Mouse (Mus musculus) adrenal gland, adult 8-10 months (tissue): ENCODE measurements at regions not wholly inside any gene's neighbourhood (a gene's known extent, or its start where the extent isn't known, plus 50 kb on each side); places are given as distances from the start of the nearest gene placed in this dataset.

Source experiments
- DNase-seq: peaks from one replicate; pipeline ENCODE4 v3.0.0; 2022

DNA sequence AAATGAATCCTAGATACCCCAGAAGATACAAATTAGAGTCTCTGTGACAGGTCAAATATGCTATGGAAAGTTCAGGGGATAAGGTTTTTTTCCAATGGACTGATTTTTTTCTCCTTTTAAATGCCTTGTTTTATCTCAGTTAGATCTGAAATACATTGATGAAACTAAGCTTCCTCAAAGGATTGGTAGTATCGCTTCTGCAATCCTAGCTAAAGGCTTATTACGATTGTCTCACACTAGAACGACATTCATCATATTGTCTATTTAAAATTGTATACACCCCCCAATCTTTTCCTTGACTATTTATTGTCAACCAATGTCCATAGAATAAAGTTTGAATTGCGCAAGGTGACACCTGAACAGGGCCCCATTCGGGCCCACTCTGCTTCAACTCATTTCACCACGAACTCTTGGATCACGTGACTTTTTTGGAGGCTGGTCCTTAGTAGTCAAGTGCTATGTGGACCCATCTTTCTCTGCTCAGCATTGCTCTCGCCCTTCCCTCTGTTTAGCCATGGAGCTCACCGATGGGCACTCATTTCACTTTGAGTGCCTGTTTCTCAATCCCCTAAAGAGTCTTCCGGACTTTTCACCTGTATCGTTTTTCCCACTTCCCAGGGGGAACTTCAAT, 85.6 kb upstream of the Ednrb start:
- DNase-seq = no peak

DNA sequence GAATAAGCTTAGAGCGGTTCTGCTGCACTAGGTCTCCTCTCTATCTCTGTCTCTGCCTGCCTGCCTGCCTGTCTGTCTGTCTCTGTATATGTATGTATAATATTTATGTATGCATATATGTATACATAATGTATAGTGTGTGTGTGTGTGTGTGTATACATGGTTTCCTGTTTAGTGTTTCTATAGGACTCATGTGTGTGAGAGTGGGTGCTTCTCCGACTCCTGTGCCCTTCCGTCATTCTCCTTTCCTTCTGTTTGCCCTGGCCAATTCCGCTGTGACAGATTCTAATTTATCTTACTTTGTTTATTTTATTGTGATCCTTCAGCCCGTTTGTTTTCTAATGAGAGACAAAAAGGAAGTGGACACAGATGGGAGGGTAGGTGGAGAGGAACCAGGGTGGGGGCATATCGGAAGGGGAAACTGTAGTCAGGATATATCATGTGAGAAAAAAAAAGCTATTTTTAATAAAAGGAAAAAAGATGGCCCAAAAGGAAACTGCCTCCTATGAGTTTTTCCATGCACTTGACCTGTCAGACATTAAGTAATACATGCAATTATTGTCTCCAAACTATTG, 85.0 kb upstream of the Ednrb start:
- DNase-seq = no peak

DNA sequence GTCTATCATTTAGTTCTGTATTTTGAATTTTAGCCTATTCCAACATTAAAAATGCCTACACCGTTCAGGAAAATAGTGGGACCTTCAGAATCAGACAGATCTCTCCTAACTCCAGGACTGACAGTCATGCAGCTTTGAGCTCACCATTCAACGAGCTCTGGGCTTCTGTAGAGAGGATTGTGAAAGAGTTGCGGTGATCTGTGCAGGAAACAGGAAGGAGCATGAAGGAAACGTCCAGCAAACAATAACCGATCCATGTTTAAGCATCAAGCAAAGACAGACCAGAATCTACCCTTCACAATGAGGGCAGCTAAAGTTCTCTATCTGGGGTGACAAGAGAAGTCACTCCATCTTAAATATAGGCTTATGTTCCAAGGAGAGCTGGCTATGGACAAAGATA, 76.0 kb upstream of the Ednrb start:
- no peak for DNase-seq

DNA sequence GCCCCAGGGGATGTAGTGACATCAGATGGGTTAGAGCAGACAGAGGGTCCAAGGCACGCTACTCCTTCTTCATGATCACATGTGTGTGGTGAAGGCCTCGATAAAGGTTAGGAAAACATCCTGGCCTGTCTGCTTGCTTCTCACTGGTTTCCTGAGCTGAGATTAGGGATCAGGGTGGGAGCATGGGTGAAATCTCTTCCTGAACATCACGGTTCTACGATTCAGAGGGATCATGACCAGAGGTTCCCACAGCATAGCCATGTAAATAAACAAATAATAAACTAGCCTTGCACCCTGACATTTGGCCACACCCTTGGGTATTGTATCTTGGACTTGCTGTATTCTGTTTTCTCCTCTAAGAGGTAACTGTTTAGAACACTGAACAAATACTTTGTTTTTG, 75.2 kb upstream of the Ednrb start:
- DNase-seq = no peak

DNA sequence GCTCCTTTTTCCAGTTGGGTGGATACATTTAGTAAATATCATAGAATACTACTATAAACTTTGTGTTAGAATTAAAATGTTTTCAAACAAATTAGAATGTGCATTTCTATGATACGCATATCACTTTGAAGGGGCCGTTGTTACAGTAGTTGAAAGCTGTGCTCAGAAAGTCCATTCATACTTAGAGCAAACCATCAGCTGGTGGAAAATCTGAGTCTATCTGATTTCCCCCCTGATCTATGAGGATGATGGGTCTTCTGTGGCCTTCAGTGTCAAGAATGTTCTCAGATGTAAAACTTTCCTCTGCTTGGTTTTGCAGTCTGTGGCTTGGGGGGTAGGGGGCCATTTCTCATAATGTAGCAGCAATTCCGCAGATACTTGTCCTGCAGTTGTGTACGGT, 69.3 kb upstream of the Ednrb start:
- no peak for DNase-seq

DNA sequence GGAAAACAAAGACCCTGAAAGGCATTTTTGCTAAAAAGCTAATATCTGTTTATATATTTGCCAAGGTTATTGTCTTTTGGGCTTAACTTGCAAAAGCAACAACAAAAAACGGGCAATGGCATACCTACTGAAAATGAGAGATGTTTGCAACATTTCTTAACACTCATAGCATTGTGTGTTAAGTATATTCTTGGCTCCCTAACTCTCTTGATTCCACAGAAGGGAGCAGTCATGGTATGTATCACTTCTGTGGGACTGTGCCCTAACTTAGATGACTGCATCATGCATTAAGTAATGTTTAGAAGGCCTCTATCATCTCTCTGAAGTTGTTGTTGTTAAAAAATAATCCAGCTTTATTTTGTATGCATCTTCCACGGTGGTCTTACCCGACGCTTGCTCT, 67.5 kb upstream of the Ednrb start:
- DNase-seq = no peak

DNA sequence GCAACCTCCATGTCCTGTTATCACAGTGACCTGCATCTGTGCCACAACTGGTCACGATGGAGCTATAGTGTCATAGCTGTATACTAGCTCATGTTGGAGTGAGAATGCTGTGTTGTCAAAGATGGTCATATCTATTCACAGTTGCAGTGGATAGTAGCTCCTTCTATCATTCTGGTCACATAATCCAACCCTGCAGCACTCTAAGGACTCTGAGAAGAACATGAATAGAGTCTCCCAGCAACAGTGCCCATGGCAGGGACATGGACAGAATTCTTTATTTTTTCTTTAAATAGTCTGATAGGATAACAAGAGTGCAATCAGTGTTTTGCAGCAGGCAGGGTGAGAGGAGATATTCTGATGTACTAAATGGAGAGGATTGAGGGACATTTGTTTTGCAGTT, 67.1 kb upstream of the Ednrb start:
- DNase-seq = no peak

DNA sequence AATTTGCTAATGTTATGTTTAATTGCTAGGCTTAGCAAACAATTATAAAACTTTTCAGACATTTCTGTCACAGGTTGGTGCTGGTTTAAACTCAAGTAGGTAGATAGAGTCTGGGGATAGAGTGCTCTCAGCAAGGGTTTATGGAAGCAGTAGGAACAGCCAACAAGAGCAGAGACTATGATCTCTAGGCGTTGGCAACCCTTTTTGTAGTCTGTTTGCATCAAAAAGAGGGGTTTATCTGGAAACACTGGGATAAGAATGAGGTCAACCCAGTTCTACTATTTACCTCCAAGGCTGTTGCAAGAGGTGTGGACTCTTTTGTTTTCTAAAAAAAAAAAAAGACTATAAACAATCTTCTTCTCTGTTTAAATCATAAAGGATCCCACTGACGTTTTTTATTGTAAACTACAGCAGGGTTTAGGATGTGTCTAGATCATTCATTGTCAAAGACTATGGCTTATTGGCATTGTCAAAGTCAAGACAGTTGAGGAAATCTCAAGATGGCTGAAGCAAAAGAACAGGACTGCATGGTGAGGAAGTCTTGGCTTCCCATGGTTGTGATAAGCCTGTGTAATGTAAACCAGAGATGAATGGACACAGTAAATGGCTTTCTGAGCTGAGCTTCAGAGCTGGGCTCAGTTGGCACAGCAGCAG, 62.3 kb upstream of the Ednrb start:
- no peak for DNase-seq

DNA sequence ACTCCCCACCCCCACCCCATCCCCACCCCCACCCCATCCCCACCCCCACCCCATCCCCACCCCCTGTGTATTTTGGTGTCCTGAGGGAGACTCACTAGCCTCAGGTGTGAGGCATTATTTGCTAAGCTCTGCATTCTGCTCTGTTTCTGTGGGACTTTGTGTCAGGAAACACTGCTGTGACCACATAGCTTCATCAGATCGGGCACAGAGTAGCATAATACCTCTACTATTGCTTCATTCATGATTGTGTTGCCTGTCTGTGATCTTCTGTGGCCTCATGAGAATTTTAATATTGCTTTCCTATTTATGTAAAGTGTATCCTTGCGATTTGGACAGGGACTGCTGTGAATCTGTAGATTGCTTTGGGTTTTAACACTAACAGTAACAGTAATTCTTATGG, 56.6 kb upstream of the Ednrb start:
- DNase-seq = no peak

DNA sequence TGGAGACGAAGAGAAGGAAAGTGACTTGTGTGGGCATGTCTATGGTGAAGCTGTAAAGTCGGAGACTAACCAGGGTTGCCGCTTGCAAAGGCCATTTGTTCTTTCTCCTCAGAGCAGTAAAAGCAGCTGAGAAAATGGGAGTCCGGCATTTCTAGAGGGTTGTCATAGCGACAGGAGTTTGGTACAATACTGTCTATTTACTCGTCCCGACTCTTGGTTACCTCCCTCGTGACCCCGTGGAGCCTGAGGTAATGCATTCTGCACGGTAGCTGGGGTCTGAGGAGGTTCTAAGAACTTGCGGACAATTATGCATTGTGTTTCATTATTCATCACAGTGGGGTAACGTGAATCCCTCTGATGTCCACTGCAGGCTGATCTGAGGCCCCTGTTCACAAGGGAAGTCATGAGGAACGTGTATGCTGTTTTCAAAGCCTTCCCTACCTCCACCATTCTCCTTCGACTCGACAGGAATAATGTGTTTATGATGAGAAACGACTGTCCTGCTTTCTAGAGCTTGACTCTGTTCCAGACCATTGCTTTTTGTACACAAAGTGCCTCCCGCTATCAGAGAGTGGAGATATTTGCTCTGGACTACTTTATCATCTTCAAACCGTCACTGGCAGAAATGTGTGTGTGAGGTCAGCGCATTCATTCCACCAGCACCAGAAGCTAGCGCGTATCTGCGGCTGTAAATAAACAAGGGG, 55.1 kb upstream of the Ednrb start:
- DNase-seq = peak; percentile 8

DNA sequence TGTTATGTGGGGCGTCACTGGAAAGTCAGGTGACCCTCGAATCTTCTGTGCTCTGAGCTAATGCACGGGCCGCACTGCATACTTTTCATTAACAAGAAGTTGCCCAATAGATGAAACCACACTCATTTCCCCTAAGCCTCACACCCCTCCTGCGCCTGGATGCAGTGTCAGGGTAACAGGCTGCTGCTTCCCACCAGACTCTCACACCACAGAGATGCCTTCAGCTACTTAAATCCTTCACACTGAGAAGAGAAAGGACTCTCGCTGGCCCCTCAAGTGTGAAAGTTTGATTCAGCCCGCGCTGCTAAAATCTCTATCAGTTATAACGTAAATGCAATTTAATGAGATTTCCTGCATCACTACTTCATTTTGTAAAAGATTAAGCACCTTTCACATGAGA, 54.5 kb upstream of the Ednrb start:
- DNase-seq = no peak

DNA sequence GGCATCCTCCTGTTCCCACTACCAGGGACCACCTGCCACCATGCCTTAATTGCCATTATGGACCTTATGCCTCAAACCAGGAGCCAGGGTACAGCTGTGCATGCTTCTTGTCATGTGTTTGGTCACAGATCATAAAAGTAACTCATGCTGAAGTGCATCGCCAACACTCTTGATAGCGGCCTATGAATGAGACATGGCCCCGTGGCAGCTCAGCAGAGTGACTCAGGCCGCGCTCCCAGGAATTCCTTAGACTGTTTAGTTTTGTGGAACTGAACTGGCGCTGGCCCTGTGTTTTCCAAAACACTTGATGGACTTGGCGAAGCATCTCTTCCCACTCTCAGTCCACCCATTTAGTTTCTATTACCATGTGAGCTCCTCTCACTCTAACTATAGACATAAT, 51.1 kb upstream of the Ednrb start:
- no peak for DNase-seq
